Mouse (Mus musculus): ENCODE measurements around the gene Stpg1.

GRCm38 (mm10) chr4:135486352-135486751 is 8.2 kb upstream of the Stpg1 start:
- TF ChIP-seq GATA1 (IDR thresholded peaks at IDR 0.05; ENCODE audit: low read length) (no peak), TAL1 (IDR thresholded peaks at IDR 0.05; ENCODE audit: low read length) (no peak)
